Mouse (Mus musculus): Measurements from ENCODE around the gene Ddah1. TPM values are rescaled to one million over a fixed set of nuclear protein-coding genes. Genes with fewer than 3 reads are reported as not detected.

The Ddah1 gene
- polyA plus RNA-seq, 1 experiment from 2014 or later, result 55.0 TPM

- Histone ChIP-seq H3K27ac (no peak overlapping the region; the same call in 1 of the 2 replicates), H3K36me3 (no peaks in the 10 kb centered on the region), H3K4me3 (no peak overlapping the region), H3K9me3 (no peaks in the 10 kb centered on the region), H3K27me3 (ENCODE audit: insufficient read depth, poor library complexity, severe bottlenecking) (no peaks in the 10 kb centered on the region), H3K4me1 (peaks cover 39% of the 10 kb centered on the region)
- no peak for DNase-seq (ENCODE audit: low spot score)
- WGBS, result 59% methylated on average over 18 of the region's 18 CpGs
These were observed 68.9 kb downstream of the Ddah1 start for GRCm38 (mm10) chr3:145827191-145828045.

GRCm38 (mm10) chr3:145828906-145829305 lies 70.4 kb downstream of the Ddah1 start:
- no peak for DNase-seq (ENCODE audit: low spot score)
- H3K27me3 ChIP-seq (ENCODE audit: insufficient read depth, poor library complexity, severe bottlenecking), result no peaks in the 10 kb centered on the region
- no peak overlapping the region for H3K4me3 ChIP-seq
- H3K9me3 ChIP-seq, result no peaks in the 10 kb centered on the region
- H3K4me1 ChIP-seq, result peaks cover 39% of the 10 kb centered on the region
- H3K36me3 ChIP-seq, result no peaks in the 10 kb centered on the region
- 66% methylated on average over 5 of the region's 5 CpGs for WGBS
- H3K27ac ChIP-seq, result no peak overlapping the region

- Histone ChIP-seq H3K4me1 (peaks cover 30% of the 10 kb centered on the region), H3K4me3 (no peak overlapping the region), H3K9me3 (no peaks in the 10 kb centered on the region), H3K36me3 (no peaks in the 10 kb centered on the region), H3K27ac (no peak overlapping the region), H3K27me3 (ENCODE audit: insufficient read depth, poor library complexity, severe bottlenecking) (no peaks in the 10 kb centered on the region)
- WGBS, result 61% methylated on average over 8 of the region's 8 CpGs
- DNase-seq (ENCODE audit: low spot score), result no peak
These were observed 75.6 kb downstream of the Ddah1 start for GRCm38 (mm10) chr3:145833948-145834538.

GRCm38 (mm10) chr3:145838281-145838680 lies 79.8 kb downstream of the Ddah1 start:
- Histone ChIP-seq H3K4me1 (peaks cover 22% of the 10 kb centered on the region), H3K9me3 (no peaks in the 10 kb centered on the region), H3K36me3 (no peaks in the 10 kb centered on the region), H3K4me3 (no peak overlapping the region), H3K27ac (no peak overlapping the region), H3K27me3 (ENCODE audit: insufficient read depth, poor library complexity, severe bottlenecking) (no peaks in the 10 kb centered on the region)
- DNase-seq (ENCODE audit: low spot score), result no peak

GRCm38 (mm10) chr3:145841961-145842710 lies 83.7 kb downstream of the Ddah1 start:
- 0 out of 2 replicates have a peak, but pooled peaks cover 3% of the 10 kb centered on the region for H3K36me3 ChIP-seq
- peaks cover 16% of the 10 kb centered on the region for H3K4me1 ChIP-seq
- DNase-seq (ENCODE audit: low spot score), result no peak
- H3K27ac ChIP-seq, result no peak overlapping the region
- no peak overlapping the region for H3K4me3 ChIP-seq
- H3K27me3 ChIP-seq (ENCODE audit: insufficient read depth, poor library complexity, severe bottlenecking), result no peaks in the 10 kb centered on the region
- 83% methylated on average over 12 of the region's 12 CpGs for WGBS
- no peaks in the 10 kb centered on the region for H3K9me3 ChIP-seq

GRCm38 (mm10) chr3:145843836-145844235 lies 85.4 kb downstream of the Ddah1 start:
- H3K9me3 ChIP-seq, result no peaks in the 10 kb centered on the region
- H3K4me3 ChIP-seq, result no peak overlapping the region
- no peak for DNase-seq (ENCODE audit: low spot score)
- no peaks in the 10 kb centered on the region for H3K27me3 ChIP-seq (ENCODE audit: insufficient read depth, poor library complexity, severe bottlenecking)
- no peak overlapping the region for H3K27ac ChIP-seq
- WGBS, result 90% methylated on average over 3 of the region's 3 CpGs
- peaks cover 6% of the 10 kb centered on the region; the same call in 1 of the 2 replicates for H3K4me1 ChIP-seq
- 0 out of 2 replicates have a peak, but pooled peaks cover 4% of the 10 kb centered on the region for H3K36me3 ChIP-seq

GRCm38 (mm10) chr3:145844891-145845290 lies 86.4 kb downstream of the Ddah1 start:
- WGBS, result 91% methylated on average over 3 of the region's 3 CpGs
- H3K27ac ChIP-seq, result no peak overlapping the region
- H3K4me3 ChIP-seq, result no peak overlapping the region
- no peak for DNase-seq (ENCODE audit: low spot score)
- 0 out of 2 replicates have a peak, but pooled peaks cover 4% of the 10 kb centered on the region for H3K36me3 ChIP-seq
- H3K4me1 ChIP-seq, result peaks cover 6% of the 10 kb centered on the region; the same call in 1 of the 2 replicates
- no peaks in the 10 kb centered on the region for H3K27me3 ChIP-seq (ENCODE audit: insufficient read depth, poor library complexity, severe bottlenecking)
- H3K9me3 ChIP-seq, result no peaks in the 10 kb centered on the region

GRCm38 (mm10) chr3:145846255-145846654 lies 87.8 kb downstream of the Ddah1 start:
- H3K36me3 ChIP-seq, result 0 out of 2 replicates have a peak, but pooled peaks cover 4% of the 10 kb centered on the region
- peaks cover 6% of the 10 kb centered on the region; the same call in 1 of the 2 replicates for H3K4me1 ChIP-seq
- H3K4me3 ChIP-seq, result no peak overlapping the region
- no peak for DNase-seq (ENCODE audit: low spot score)
- 93% methylated on average over 2 of the region's 2 CpGs for WGBS
- H3K27me3 ChIP-seq (ENCODE audit: insufficient read depth, poor library complexity, severe bottlenecking), result no peaks in the 10 kb centered on the region
- H3K9me3 ChIP-seq, result no peaks in the 10 kb centered on the region
- H3K27ac ChIP-seq, result no peak overlapping the region

GRCm38 (mm10) chr3:145852041-145852440 lies 93.6 kb downstream of the Ddah1 start:
- no peak for DNase-seq (ENCODE audit: low spot score)
- H3K36me3 ChIP-seq, result peaks cover 11% of the 10 kb centered on the region; the same call in 1 of the 2 replicates
- peaks cover 10% of the 10 kb centered on the region; the same call in 1 of the 2 replicates for H3K4me1 ChIP-seq
- no peak overlapping the region for H3K27ac ChIP-seq
- no peaks in the 10 kb centered on the region for H3K27me3 ChIP-seq (ENCODE audit: insufficient read depth, poor library complexity, severe bottlenecking)
- WGBS, result 77% methylated on average over 5 of the region's 5 CpGs
- no peaks in the 10 kb centered on the region for H3K9me3 ChIP-seq
- H3K4me3 ChIP-seq, result no peak overlapping the region

GRCm38 (mm10) chr3:145852800-145853199 lies 94.3 kb downstream of the Ddah1 start:
- H3K27me3 ChIP-seq (ENCODE audit: insufficient read depth, poor library complexity, severe bottlenecking), result no peaks in the 10 kb centered on the region
- H3K9me3 ChIP-seq, result no peaks in the 10 kb centered on the region
- H3K4me3 ChIP-seq, result no peak overlapping the region
- no peak overlapping the region for H3K27ac ChIP-seq
- peaks cover 14% of the 10 kb centered on the region; the same call in 1 of the 2 replicates for H3K36me3 ChIP-seq
- H3K4me1 ChIP-seq, result peaks cover 10% of the 10 kb centered on the region; the same call in 1 of the 2 replicates
- WGBS, result 91% methylated on average over 4 of the region's 4 CpGs
- no peak for DNase-seq (ENCODE audit: low spot score)

GRCm38 (mm10) chr3:145853713-145854112 lies 95.2 kb downstream of the Ddah1 start:
- no peak for DNase-seq (ENCODE audit: low spot score)
- 83% methylated on average over 4 of the region's 4 CpGs for WGBS
- Histone ChIP-seq H3K27me3 (ENCODE audit: insufficient read depth, poor library complexity, severe bottlenecking) (no peaks in the 10 kb centered on the region), H3K4me3 (no peak overlapping the region), H3K9me3 (no peaks in the 10 kb centered on the region), H3K4me1 (peaks cover 10% of the 10 kb centered on the region; the same call in 1 of the 2 replicates), H3K27ac (no peak overlapping the region), H3K36me3 (peaks cover 14% of the 10 kb centered on the region; the same call in 1 of the 2 replicates)

GRCm38 (mm10) chr3:145854427-145854826 lies 96.0 kb downstream of the Ddah1 start:
- no peaks in the 10 kb centered on the region for H3K27me3 ChIP-seq (ENCODE audit: insufficient read depth, poor library complexity, severe bottlenecking)
- 68% methylated on average over 5 of the region's 5 CpGs for WGBS
- H3K9me3 ChIP-seq, result no peaks in the 10 kb centered on the region
- no peak overlapping the region for H3K27ac ChIP-seq
- peaks cover 10% of the 10 kb centered on the region; the same call in 1 of the 2 replicates for H3K4me1 ChIP-seq
- peaks cover 14% of the 10 kb centered on the region; the same call in 1 of the 2 replicates for H3K36me3 ChIP-seq
- H3K4me3 ChIP-seq, result no peak overlapping the region
- no peak for DNase-seq (ENCODE audit: low spot score)
